Mouse (Mus musculus): ENCODE data around the gene Sipa1l3. TPM values are rescaled to one million over a fixed set of nuclear protein-coding genes. Genes with fewer than 3 reads are reported as not detected.

Gene Sipa1l3
- polyA plus RNA-seq, 1 experiment, result 30.3 TPM

- H3K27me3 ChIP-seq (ENCODE audit: control insufficient read depth, insufficient read depth, low read length), result no peaks in the 10 kb centered on the region
- peaks cover 1% of the 10 kb centered on the region for H3K36me3 ChIP-seq (ENCODE audit: control insufficient read depth, insufficient read depth, low read length)
- 97% methylated on average over 2 of the region's 2 CpGs for WGBS
- H3K4me1 ChIP-seq (ENCODE audit: control insufficient read depth, insufficient read depth, insufficient read length), result no peaks in the 10 kb centered on the region
- TF ChIP-seq CTCF (IDR thresholded peaks at IDR 0.05; ENCODE audit: extremely low read depth, insufficient read depth, insufficient read length, insufficient replicate concordance), result no peak
- H3K4me3 ChIP-seq (ENCODE audit: extremely low read depth, insufficient read depth, insufficient read length), result no peak overlapping the region
- H3K27ac ChIP-seq (ENCODE audit: insufficient read depth, low read length), result no peak overlapping the region
- DNase-seq (ENCODE audit: low read depth in 1 of 2, low spot score in 2 of 2), result no peak
Observed at GRCm38 (mm10) chr7:29337766-29338165, 180.7 kb downstream of the Sipa1l3 start.

GRCm38 (mm10) chr7:29336795-29337319 lies 181.6 kb downstream of the Sipa1l3 start:
- DNase-seq (ENCODE audit: low read depth in 1 of 2, low spot score in 2 of 2), result no peak
- H3K36me3 ChIP-seq (ENCODE audit: control insufficient read depth, insufficient read depth, low read length), result peaks cover 3% of the 10 kb centered on the region
- no peaks in the 10 kb centered on the region for H3K27me3 ChIP-seq (ENCODE audit: control insufficient read depth, insufficient read depth, low read length)
- H3K4me3 ChIP-seq (ENCODE audit: extremely low read depth, insufficient read depth, insufficient read length), result no peak overlapping the region
- 84% methylated on average over 9 of the region's 9 CpGs for WGBS
- TF ChIP-seq CTCF (IDR thresholded peaks at IDR 0.05; ENCODE audit: extremely low read depth, insufficient read depth, insufficient read length, insufficient replicate concordance) (peak; percentile 10; the same call in 1 of the 2 replicates), POLR2A (IDR thresholded peaks at IDR 0.05; ENCODE audit: low read depth, low read length) (no peak)
- H3K27ac ChIP-seq (ENCODE audit: insufficient read depth, low read length), result no peak overlapping the region
- no peaks in the 10 kb centered on the region for H3K4me1 ChIP-seq (ENCODE audit: control insufficient read depth, insufficient read depth, insufficient read length)

- no peak for DNase-seq (ENCODE audit: low read depth in 1 of 2, low spot score in 2 of 2)
- 94% methylated on average over 6 of the region's 6 CpGs for WGBS
Observed at GRCm38 (mm10) chr7:29335841-29336671, 182.4 kb downstream of the Sipa1l3 start.

GRCm38 (mm10) chr7:29335276-29335675 lies 183.2 kb downstream of the Sipa1l3 start:
- no peak for DNase-seq (ENCODE audit: low read depth in 1 of 2, low spot score in 2 of 2)
- no peaks in the 10 kb centered on the region for H3K27me3 ChIP-seq (ENCODE audit: control insufficient read depth, insufficient read depth, low read length)
- peaks cover 12% of the 10 kb centered on the region for H3K36me3 ChIP-seq (ENCODE audit: control insufficient read depth, insufficient read depth, low read length)
- H3K27ac ChIP-seq (ENCODE audit: insufficient read depth, low read length), result no peak overlapping the region
- TF ChIP-seq CTCF (IDR thresholded peaks at IDR 0.05; ENCODE audit: extremely low read depth, insufficient read depth, insufficient read length, insufficient replicate concordance), result no peak
- no peaks in the 10 kb centered on the region for H3K4me1 ChIP-seq (ENCODE audit: control insufficient read depth, insufficient read depth, insufficient read length)
- no peak overlapping the region for H3K4me3 ChIP-seq (ENCODE audit: extremely low read depth, insufficient read depth, insufficient read length)

More at GRCm38 (mm10) chr7:29335841-29336671, 182.4 kb downstream of the Sipa1l3 start:
- H3K4me3 ChIP-seq (ENCODE audit: extremely low read depth, insufficient read depth, insufficient read length), result no peak overlapping the region
- no peaks in the 10 kb centered on the region for H3K27me3 ChIP-seq (ENCODE audit: control insufficient read depth, insufficient read depth, low read length)
- no peaks in the 10 kb centered on the region for H3K4me1 ChIP-seq (ENCODE audit: control insufficient read depth, insufficient read depth, insufficient read length)
- H3K36me3 ChIP-seq (ENCODE audit: control insufficient read depth, insufficient read depth, low read length), result peaks cover 7% of the 10 kb centered on the region
- TF ChIP-seq CTCF (IDR thresholded peaks at IDR 0.05; ENCODE audit: extremely low read depth, insufficient read depth, insufficient read length, insufficient replicate concordance), result no peak
- TF ChIP-seq POLR2A (IDR thresholded peaks at IDR 0.05; ENCODE audit: low read depth, low read length), result no peak
- no peak overlapping the region for H3K27ac ChIP-seq (ENCODE audit: insufficient read depth, low read length)

GRCm38 (mm10) chr7:29334156-29334555 lies 184.3 kb downstream of the Sipa1l3 start:
- no peak overlapping the region for H3K27ac ChIP-seq (ENCODE audit: insufficient read depth, low read length)
- WGBS, result 91% methylated on average over 7 of the region's 7 CpGs
- no peaks in the 10 kb centered on the region for H3K27me3 ChIP-seq (ENCODE audit: control insufficient read depth, insufficient read depth, low read length)
- H3K36me3 ChIP-seq (ENCODE audit: control insufficient read depth, insufficient read depth, low read length), result peaks cover 17% of the 10 kb centered on the region
- H3K4me1 ChIP-seq (ENCODE audit: control insufficient read depth, insufficient read depth, insufficient read length), result no peaks in the 10 kb centered on the region
- no peak for DNase-seq (ENCODE audit: low read depth in 1 of 2, low spot score in 2 of 2)
- no peak for TF ChIP-seq CTCF (IDR thresholded peaks at IDR 0.05; ENCODE audit: extremely low read depth, insufficient read depth, insufficient read length, insufficient replicate concordance)
- TF ChIP-seq POLR2A (IDR thresholded peaks at IDR 0.05; ENCODE audit: low read depth, low read length), result no peak
- H3K4me3 ChIP-seq (ENCODE audit: extremely low read depth, insufficient read depth, insufficient read length), result no peak overlapping the region

GRCm38 (mm10) chr7:29328984-29329383 lies 189.5 kb downstream of the Sipa1l3 start:
- no peak for TF ChIP-seq POLR2A (IDR thresholded peaks at IDR 0.05; ENCODE audit: low read depth, low read length)
- TF ChIP-seq CTCF (IDR thresholded peaks at IDR 0.05; ENCODE audit: extremely low read depth, insufficient read depth, insufficient read length, insufficient replicate concordance), result no peak
- Histone ChIP-seq H3K27me3 (ENCODE audit: control insufficient read depth, insufficient read depth, low read length) (no peaks in the 10 kb centered on the region), H3K4me3 (ENCODE audit: extremely low read depth, insufficient read depth, insufficient read length) (no peak overlapping the region), H3K36me3 (ENCODE audit: control insufficient read depth, insufficient read depth, low read length) (peaks cover 24% of the 10 kb centered on the region), H3K4me1 (ENCODE audit: control insufficient read depth, insufficient read depth, insufficient read length) (no peaks in the 10 kb centered on the region), H3K27ac (ENCODE audit: insufficient read depth, low read length) (no peak overlapping the region)
- no peak for DNase-seq (ENCODE audit: low read depth in 1 of 2, low spot score in 2 of 2)
- 93% methylated on average over 16 of the region's 16 CpGs for WGBS

- Histone ChIP-seq H3K4me3 (ENCODE audit: extremely low read depth, insufficient read depth, insufficient read length) (no peak overlapping the region), H3K4me1 (ENCODE audit: control insufficient read depth, insufficient read depth, insufficient read length) (no peaks in the 10 kb centered on the region), H3K27ac (ENCODE audit: insufficient read depth, low read length) (no peak overlapping the region), H3K27me3 (ENCODE audit: control insufficient read depth, insufficient read depth, low read length) (no peaks in the 10 kb centered on the region), H3K36me3 (ENCODE audit: control insufficient read depth, insufficient read depth, low read length) (peaks cover 23% of the 10 kb centered on the region)
- TF ChIP-seq CTCF (IDR thresholded peaks at IDR 0.05; ENCODE audit: extremely low read depth, insufficient read depth, insufficient read length, insufficient replicate concordance) (no peak), POLR2A (IDR thresholded peaks at IDR 0.05; ENCODE audit: low read depth, low read length) (no peak)
- 92% methylated on average over 6 of the region's 6 CpGs for WGBS
- DNase-seq (ENCODE audit: low read depth in 1 of 2, low spot score in 2 of 2), result no peak
Observed at GRCm38 (mm10) chr7:29327087-29327486, 191.4 kb downstream of the Sipa1l3 start.

Data from spleen, adult 2 months (tissue).